Mouse (Mus musculus) skeletal muscle tissue, adult 2 months (tissue): ENCODE data around the gene Lyrm7.
"Not testable (repeated sequence)": the region's sequence is repeated elsewhere in the genome, so short reads cannot be mapped to it uniquely, and the experiment has no call there.

Experiments
- DNase-seq: peaks from one replicate; pipeline ENCODE4 v3.0.0-alpha.2; 2012; ENCODE audit warnings: low read depth, low spot score

Lyrm7 gene

GRCm38 (mm10) chr11:54860256-54861038, at the start of gene Lyrm7:
Gene Lyrm7, minus strand, starts transcription at chr11:54860916.
- DNase-seq, result peak; percentile 99

- no peak for DNase-seq
Observed at GRCm38 (mm10) chr11:54910081-54910665, 49.5 kb upstream of the Lyrm7 start.

- DNase-seq, result no peak
Observed at GRCm38 (mm10) chr11:54909273-54909672, 48.6 kb upstream of the Lyrm7 start.

GRCm38 (mm10) chr11:54907259-54907658, 46.5 kb upstream of the Lyrm7 start:
- DNase-seq, result no peak

GRCm38 (mm10) chr11:54906466-54906865, 45.8 kb upstream of the Lyrm7 start:
- no peak for DNase-seq

GRCm38 (mm10) chr11:54905931-54906330, 45.2 kb upstream of the Lyrm7 start:
- no peak for DNase-seq

- DNase-seq, result no peak
Observed at GRCm38 (mm10) chr11:54905086-54905485, 44.4 kb upstream of the Lyrm7 start.

GRCm38 (mm10) chr11:54903940-54904706, 43.4 kb upstream of the Lyrm7 start:
- no peak for DNase-seq

- DNase-seq, result no peak
Observed at GRCm38 (mm10) chr11:54903339-54903738, 42.6 kb upstream of the Lyrm7 start.

GRCm38 (mm10) chr11:54902333-54903323, 41.9 kb upstream of the Lyrm7 start, which contains the start of gene Gpx3:
Gene Gpx3, plus strand, starts transcription at chr11:54902453.
- DNase-seq, result peak; percentile 85

- DNase-seq, result no peak
Observed at GRCm38 (mm10) chr11:54899657-54900056, 38.9 kb upstream of the Lyrm7 start.

- no peak for DNase-seq
Observed at GRCm38 (mm10) chr11:54897470-54897869, 36.8 kb upstream of the Lyrm7 start.

- DNase-seq, result not testable (repeated sequence)
Observed at GRCm38 (mm10) chr11:54896646-54897045, 35.9 kb upstream of the Lyrm7 start.

GRCm38 (mm10) chr11:54894589-54894988, 33.9 kb upstream of the Lyrm7 start:
- DNase-seq, result no peak

GRCm38 (mm10) chr11:54892091-54892490, 31.4 kb upstream of the Lyrm7 start:
- DNase-seq, result no peak

- DNase-seq, result no peak
Observed at GRCm38 (mm10) chr11:54891341-54891740, 30.6 kb upstream of the Lyrm7 start.

GRCm38 (mm10) chr11:54887927-54888326, 27.2 kb upstream of the Lyrm7 start:
- no peak for DNase-seq

GRCm38 (mm10) chr11:54885406-54885805, 24.7 kb upstream of the Lyrm7 start:
- DNase-seq, result no peak

- peak; percentile 94 for DNase-seq
Observed at GRCm38 (mm10) chr11:54884937-54885336, 24.2 kb upstream of the Lyrm7 start.

GRCm38 (mm10) chr11:54884197-54884828, 23.6 kb upstream of the Lyrm7 start:
- DNase-seq, result no peak

GRCm38 (mm10) chr11:54882671-54883070, 22.0 kb upstream of the Lyrm7 start:
- peak; percentile 84 for DNase-seq
